Mouse (Mus musculus) CH12.LX (cell line): Measurements from ENCODE around the gene Tbx5.

Experiments
- CTCF ChIP-seq, 2 experiments: IDR thresholded peaks in 1 of 2; conservative IDR thresholded peaks in 1 of 2; 2 replicates each; pipeline ENCODE4 v1.5.1; 2011 to 2012; ENCODE audit warnings: low read depth in 2 of 2, low read length in 2 of 2, improper control_type of control experiment in 1 of 2, inconsistent platforms in 1 of 2, mild to moderate bottlenecking in 1 of 2, moderate library complexity in 1 of 2
- JUND ChIP-seq: conservative IDR thresholded peaks from 2 replicates; pipeline ENCODE4 v1.6.1; 2011; ENCODE audit warnings: low read depth, low read length, improper control_type of control experiment
- MAX ChIP-seq: IDR thresholded peaks from 2 replicates; pipeline ENCODE4 v1.6.1; 2011; ENCODE audit warnings: low read length, improper control_type of control experiment

- TF ChIP-seq CTCF (conservative IDR thresholded peaks at IDR 0.05 in 1 of 2, IDR thresholded peaks at IDR 0.05 in 1 of 2; ENCODE audit: low read depth in 2 of 2, low read length in 2 of 2) (no peak), JUND (no peak), MAX (no peak)
Observed at GRCm38 (mm10) chr5:119841634-119842420, 9.4 kb downstream of the Tbx5 start.
